Mouse (Mus musculus) liver, embryonic 16.5 days (tissue): ENCODE data around the gene Gm36028. TPM values are rescaled to one million over a fixed set of nuclear protein-coding genes. Genes with fewer than 3 reads are reported as not detected.
A peak's percentile ranks its signal among the peaks of the same experiment; 100 is the strongest.

Experiments used
- ATAC-seq: fragments of 200-750 bp; cut with Nextera tagmentation; 2 replicates; pipeline ENCODE4 v1.8.0; 2017; ENCODE audit warnings: low read depth, mild to moderate bottlenecking, moderate number of reproducible peaks, moderate library complexity
- H3K27ac ChIP-seq: fragments of 300-500 bp; sonication (generic); 2 replicates; pipeline ENCODE4 v1.5.1; 2014; ENCODE audit warnings: mild to moderate bottlenecking, low read length
- H3K27me3 ChIP-seq: fragments of 300-500 bp; sonication (generic); 2 replicates; pipeline ENCODE4 v1.6.1; 2014; ENCODE audit warnings: low read depth, low read length, mixed read lengths; ENCODE audit not compliant: control insufficient read depth, insufficient read depth
- H3K36me3 ChIP-seq: fragments of 300-500 bp; sonication (generic); 2 replicates; pipeline ENCODE4 v1.6.1; 2014; ENCODE audit warnings: mild to moderate bottlenecking; ENCODE audit not compliant: control insufficient read depth, insufficient read depth
- H3K4me1 ChIP-seq: fragments of 300-500 bp; sonication (generic); 2 replicates; pipeline ENCODE4 v1.6.1; 2014; ENCODE audit warnings: low read depth, low read length, mixed read lengths; ENCODE audit not compliant: control insufficient read depth
- H3K4me2 ChIP-seq: fragments of 300-500 bp; sonication (generic); 2 replicates; pipeline ENCODE4 v1.6.1; 2014; ENCODE audit warnings: low read depth, low read length, mixed read lengths
- H3K4me3 ChIP-seq: fragments of 300-500 bp; sonication (generic); 2 replicates; pipeline ENCODE4 v1.5.1; 2014; ENCODE audit warnings: low read depth, mild to moderate bottlenecking, low read length
- H3K9ac ChIP-seq: fragments of 300-500 bp; sonication (generic); 2 replicates; pipeline ENCODE4 v1.6.1; 2014; ENCODE audit warnings: low read depth, low read length
- H3K9me3 ChIP-seq: fragments of 300-500 bp; sonication (generic); replicated peaks from 2 replicates; pipeline ENCODE4 v1.6.1; 2016; ENCODE audit warnings: low read length; ENCODE audit not compliant: control insufficient read depth
- WGBS: fragments of 180-500 bp; shearing (Covaris S2); extraction: QIAGEN DNeasy Blood & Tissue Kit; methylation state at CpG from one replicate; pipeline ENCODE4 v1.1.7; 2014; ENCODE audit not compliant: insufficient replicate concordance; 5-methylcytosine and 5-hydroxymethylcytosine counted together
- polyA plus RNA-seq: library from polyadenylated mRNA; unstranded; fragments of >200 nt; fragmentation: Nextera tagmentation; extraction: Ambion mirVana; gene quantifications from 2 replicates; pipeline ENCODE4 v1.2.1, GENCODE M21; 2015

The Gm36028 gene
- 0.07 TPM in 1 of 2 replicates, not detected in the other for polyA plus RNA-seq

- no peak for ATAC-seq
Observed at GRCm38 (mm10) chr16:37861029-37861428, at the start of gene Gm36028. Gene Gm36028 (minus strand): TSS chr16:37861146.

GRCm38 (mm10) chr16:37906456-37906855 is 45.5 kb upstream of the Gm36028 start:
- Histone ChIP-seq H3K27ac (no peak overlapping the region), H3K4me1 (no peaks in the 10 kb centered on the region), H3K36me3 (no peaks in the 10 kb centered on the region), H3K4me2 (no peak overlapping the region), H3K27me3 (no peaks in the 10 kb centered on the region), H3K9me3 (no peaks in the 10 kb centered on the region), H3K4me3 (no peak overlapping the region), H3K9ac (no peak overlapping the region)
- ATAC-seq: no peak
- 63% methylated on average over 3 of the region's 3 CpGs for WGBS

More at GRCm38 (mm10) chr16:37861029-37861428, at the start of gene Gm36028:
- Histone ChIP-seq H3K4me1 (peaks cover 3% of the 10 kb centered on the region; the same call in 1 of the 2 replicates), H3K4me2 (no peak within 1 kb of the TSS), H3K27ac (no peak within 1 kb of the TSS), H3K27me3 (no peaks in the 10 kb centered on the region), H3K4me3 (no peak within 1 kb of the TSS), H3K36me3 (no peaks in the 10 kb centered on the region), H3K9ac (no peak within 1 kb of the TSS), H3K9me3 (no peaks in the 10 kb centered on the region)
- 61% methylated on average over 7 of the region's 7 CpGs for WGBS

GRCm38 (mm10) chr16:37901318-37901717 is 40.4 kb upstream of the Gm36028 start:
- 53% methylated on average over 11 of the region's 11 CpGs for WGBS
- H3K4me1 ChIP-seq: no peaks in the 10 kb centered on the region
- H3K36me3 ChIP-seq: no peaks in the 10 kb centered on the region
- ATAC-seq: no peak
- no peak overlapping the region for H3K4me3 ChIP-seq
- H3K9me3 ChIP-seq: no peaks in the 10 kb centered on the region
- no peak overlapping the region for H3K27ac ChIP-seq
- H3K9ac ChIP-seq: no peak overlapping the region
- no peaks in the 10 kb centered on the region for H3K27me3 ChIP-seq
- H3K4me2 ChIP-seq: no peak overlapping the region

GRCm38 (mm10) chr16:37899357-37899756 is 38.4 kb upstream of the Gm36028 start:
- Histone ChIP-seq H3K9ac (no peak overlapping the region), H3K4me1 (no peaks in the 10 kb centered on the region), H3K27ac (no peak overlapping the region), H3K4me3 (no peak overlapping the region), H3K4me2 (no peak overlapping the region), H3K27me3 (no peaks in the 10 kb centered on the region), H3K9me3 (no peaks in the 10 kb centered on the region), H3K36me3 (no peaks in the 10 kb centered on the region)
- 57% methylated on average over 2 of the region's 2 CpGs for WGBS
- ATAC-seq: no peak

- Histone ChIP-seq H3K4me3 (no peak overlapping the region), H3K27me3 (no peaks in the 10 kb centered on the region), H3K9me3 (no peaks in the 10 kb centered on the region), H3K27ac (no peak overlapping the region), H3K36me3 (no peaks in the 10 kb centered on the region), H3K9ac (no peak overlapping the region), H3K4me1 (no peaks in the 10 kb centered on the region), H3K4me2 (no peak overlapping the region)
- WGBS: 63% methylated on average over 5 of the region's 5 CpGs
- no peak for ATAC-seq
Observed at GRCm38 (mm10) chr16:37898790-37899189, 37.8 kb upstream of the Gm36028 start.

- no peak overlapping the region for H3K4me2 ChIP-seq
- peak; percentile 47 for ATAC-seq
Observed at GRCm38 (mm10) chr16:37893942-37894341, 33.0 kb upstream of the Gm36028 start.

GRCm38 (mm10) chr16:37893381-37893780 is 32.4 kb upstream of the Gm36028 start:
- ATAC-seq: no peak
- Histone ChIP-seq H3K36me3 (no peaks in the 10 kb centered on the region), H3K4me2 (no peak overlapping the region), H3K4me3 (no peak overlapping the region), H3K27me3 (no peaks in the 10 kb centered on the region), H3K9me3 (no peaks in the 10 kb centered on the region), H3K27ac (no peak overlapping the region), H3K9ac (no peak overlapping the region), H3K4me1 (no peaks in the 10 kb centered on the region)
- 46% methylated on average over 6 of the region's 6 CpGs for WGBS

More at GRCm38 (mm10) chr16:37893942-37894341, 33.0 kb upstream of the Gm36028 start:
- no peaks in the 10 kb centered on the region for H3K9me3 ChIP-seq
- no peak overlapping the region for H3K4me3 ChIP-seq
- H3K4me1 ChIP-seq: no peaks in the 10 kb centered on the region
- no peak overlapping the region for H3K27ac ChIP-seq
- H3K9ac ChIP-seq: no peak overlapping the region
- no peaks in the 10 kb centered on the region for H3K36me3 ChIP-seq
- H3K27me3 ChIP-seq: no peaks in the 10 kb centered on the region
- WGBS: 60% methylated on average over 2 of the region's 2 CpGs

- Histone ChIP-seq H3K9ac (no peak overlapping the region), H3K4me3 (no peak overlapping the region)
- WGBS: 67% methylated on average over 2 of the region's 2 CpGs
Observed at GRCm38 (mm10) chr16:37892667-37893066, 31.7 kb upstream of the Gm36028 start.

GRCm38 (mm10) chr16:37888986-37889385 is 28.0 kb upstream of the Gm36028 start:
- ATAC-seq: no peak

More at GRCm38 (mm10) chr16:37892667-37893066, 31.7 kb upstream of the Gm36028 start:
- H3K36me3 ChIP-seq: no peaks in the 10 kb centered on the region
- H3K4me1 ChIP-seq: no peaks in the 10 kb centered on the region
- no peak overlapping the region for H3K27ac ChIP-seq
- no peak for ATAC-seq
- no peak overlapping the region for H3K4me2 ChIP-seq
- H3K9me3 ChIP-seq: no peaks in the 10 kb centered on the region
- no peaks in the 10 kb centered on the region for H3K27me3 ChIP-seq

More at GRCm38 (mm10) chr16:37888986-37889385, 28.0 kb upstream of the Gm36028 start:
- 60% methylated on average over 3 of the region's 3 CpGs for WGBS
- H3K4me3 ChIP-seq: no peak overlapping the region
- no peaks in the 10 kb centered on the region for H3K27me3 ChIP-seq
- H3K9ac ChIP-seq: no peak overlapping the region
- no peaks in the 10 kb centered on the region for H3K9me3 ChIP-seq
- H3K4me1 ChIP-seq: no peaks in the 10 kb centered on the region
- H3K36me3 ChIP-seq: no peaks in the 10 kb centered on the region
- H3K4me2 ChIP-seq: no peak overlapping the region
- H3K27ac ChIP-seq: peak overlapping the region; percentile 41; the same call in 1 of the 2 replicates
